Mouse (Mus musculus) kidney, adult 2 months (tissue): Measurements from ENCODE around the gene Hnrnpa3.

ENCODE experiments used
- CTCF ChIP-seq: fragments of 200-500 bp; conservative IDR thresholded peaks from 2 replicates; pipeline ENCODE4 v1.5.1; 2011; ENCODE audit warnings: low read depth, mild to moderate bottlenecking, control low read depth, low read length, moderate library complexity, mixed read lengths; ENCODE audit not compliant: insufficient read depth, insufficient read length
- POLR2A ChIP-seq: fragments of 200-500 bp; IDR thresholded peaks from one replicate; pipeline ENCODE4 v1.6.1; 2011; ENCODE audit warnings: low read depth, low read length, control low read depth

DNA sequence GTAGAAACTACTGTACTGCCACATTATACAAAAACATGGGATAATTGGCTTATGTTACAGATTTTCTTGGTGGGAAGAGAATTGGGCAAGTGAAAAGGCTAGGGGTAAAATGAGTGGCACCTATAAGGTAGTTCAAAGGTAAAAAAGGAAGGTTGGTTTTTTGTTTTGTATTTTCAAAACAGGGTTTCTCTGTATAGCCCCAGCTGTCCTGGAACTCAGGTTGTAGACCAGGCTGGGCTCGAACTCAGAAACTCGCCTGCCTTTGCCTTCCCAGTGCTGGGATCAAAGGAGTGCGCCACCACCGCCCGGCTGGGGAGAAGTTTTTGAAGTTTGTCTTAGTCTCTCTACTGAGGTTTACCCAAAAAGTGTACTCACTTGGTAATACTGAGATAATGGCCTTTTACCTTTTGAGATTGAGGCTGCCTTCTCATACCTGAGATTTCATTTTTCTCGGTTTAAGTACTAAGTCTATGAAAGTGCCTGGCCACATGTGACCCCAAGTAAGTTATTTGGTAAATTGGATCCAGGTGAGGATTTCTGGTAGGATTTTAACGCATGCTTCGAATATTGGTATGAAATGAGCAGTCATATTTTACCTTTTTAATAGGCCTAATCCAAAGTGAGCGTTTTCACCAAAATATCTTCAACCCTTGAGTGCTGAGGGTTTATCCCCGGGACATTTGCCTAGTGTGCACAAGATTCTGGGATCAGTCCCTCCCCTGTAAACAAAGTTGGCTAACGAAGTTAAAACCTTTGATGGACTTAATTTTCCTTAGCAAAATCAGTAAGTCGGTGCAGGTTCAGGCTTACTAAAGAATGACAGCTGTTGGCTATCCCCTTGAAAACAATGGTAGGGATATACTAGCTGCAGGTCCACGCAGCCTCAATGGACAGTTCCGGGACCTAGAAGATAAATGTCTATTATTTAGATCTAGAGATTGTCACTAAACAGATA is 10.7 kb downstream of the Hnrnpa3 start:
- TF ChIP-seq CTCF (no peak), POLR2A (no peak)
